Mouse (Mus musculus): ENCODE measurements at regions not wholly inside any gene's neighbourhood (a gene's known extent, or its start where the extent isn't known, plus 50 kb on each side); places are given as distances from the start of the nearest gene placed in this dataset.

DNA sequence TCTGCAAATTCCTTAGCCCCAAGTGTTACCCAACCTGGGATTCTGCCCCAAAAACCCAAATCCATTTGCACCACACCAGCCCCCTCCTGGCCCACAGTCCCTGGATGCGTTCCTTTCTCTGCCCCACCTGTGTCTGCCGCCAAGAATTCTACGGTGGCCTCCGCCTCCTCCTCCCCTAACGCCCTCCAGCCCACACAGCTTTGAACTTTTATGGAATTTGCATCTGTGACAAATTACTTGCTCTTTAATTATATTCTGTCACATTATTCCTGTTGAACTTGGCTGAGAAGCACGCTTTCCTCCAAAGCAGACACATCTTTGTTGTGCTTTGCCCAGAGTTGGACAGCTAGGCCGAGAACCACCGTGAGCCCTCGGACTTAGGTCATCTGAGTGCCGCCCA is 131.8 kb upstream of the Cops8 start:
- TF ChIP-seq EP300 (IDR thresholded peaks at IDR 0.05; ENCODE audit: insufficient read depth, low read depth, low read length) (no peak), CTCF (IDR thresholded peaks at IDR 0.05) (no peak), POLR2A (IDR thresholded peaks at IDR 0.05; ENCODE audit: insufficient read depth, low read depth, low read length) (no peak)
- intact Hi-C loops (cut with DNase I): no loop called here
- WGBS: 66% methylated on average over 10 of the region's 10 CpGs
- no peaks in the 10 kb centered on the region for H3K27me3 ChIP-seq (ENCODE audit: control insufficient read depth, insufficient read depth, low read length)
- no peak overlapping the region for H3K4me3 ChIP-seq
- H3K79me2 ChIP-seq (replicated peaks; ENCODE audit: control insufficient read depth, insufficient read depth, low read length): no peaks in the 10 kb centered on the region
- DNase-seq: peak in 1 of 2 experiments; percentile 23
- H3K9ac ChIP-seq (ENCODE audit: low read depth, low read length): no peak overlapping the region
- H3K27ac ChIP-seq: no peak overlapping the region
- H3K4me1 ChIP-seq (ENCODE audit: control insufficient read depth, insufficient read depth, low read length): peaks cover 2% of the 10 kb centered on the region; the same call in 1 of the 2 replicates
- no peaks in the 10 kb centered on the region for H3K36me3 ChIP-seq (ENCODE audit: control insufficient read depth, insufficient read depth, low read length)

DNA sequence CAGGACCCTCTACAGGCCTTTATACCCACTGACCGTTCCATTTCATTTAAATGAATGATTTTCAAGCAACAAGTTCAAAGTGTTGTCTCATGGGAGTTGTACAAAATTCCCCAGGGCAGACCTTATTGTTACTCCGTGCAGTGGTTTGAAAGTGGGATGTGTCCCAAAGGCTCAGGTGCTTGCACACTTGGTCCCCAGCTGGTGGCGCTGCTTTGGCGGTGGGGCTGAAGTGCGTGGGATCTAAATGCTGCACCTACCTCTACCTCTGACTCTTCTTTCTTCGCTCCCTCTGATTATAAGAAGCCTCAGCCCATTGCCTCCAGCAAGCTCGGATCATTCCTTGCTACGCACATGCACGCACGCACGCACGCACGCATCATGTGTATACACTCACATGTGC is 131.0 kb upstream of the Cops8 start:
- no peak overlapping the region for H3K27ac ChIP-seq

DNA sequence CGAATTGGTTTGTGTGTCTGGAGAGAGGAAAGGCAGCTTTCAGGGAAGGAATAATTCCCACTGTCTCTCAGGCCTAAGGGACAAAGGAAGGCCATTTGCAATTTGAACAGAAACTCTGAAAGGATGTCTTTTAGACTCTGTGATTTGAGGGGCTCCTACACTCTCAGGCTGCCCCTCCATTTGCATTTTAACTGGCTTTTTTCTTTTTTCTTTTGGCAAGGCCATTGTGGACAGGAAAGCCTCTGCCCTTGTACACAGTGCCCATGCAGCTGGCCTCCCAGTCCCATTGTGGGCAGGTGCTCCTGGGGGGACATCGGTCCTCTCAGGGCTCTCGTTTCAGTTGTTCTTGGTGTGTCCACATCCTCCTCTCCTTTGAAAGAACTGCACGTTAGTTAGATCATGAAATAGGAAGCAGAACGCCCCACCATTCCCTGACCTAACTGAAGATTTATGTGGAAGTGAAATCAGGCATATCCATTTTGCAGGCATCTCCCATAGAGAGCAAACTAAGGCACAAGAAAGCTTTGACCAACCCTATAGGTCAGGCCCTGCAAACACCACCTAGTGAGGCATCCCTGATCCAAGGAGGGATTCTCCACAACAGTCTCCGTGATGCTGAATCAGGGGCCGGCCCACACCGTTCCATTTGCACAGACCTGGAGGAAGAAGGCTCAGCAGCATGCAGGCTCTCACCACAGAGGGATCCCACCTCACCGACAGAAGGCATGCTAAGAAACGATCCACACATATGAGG is 127.5 kb upstream of the Cops8 start:
- H3K79me2 ChIP-seq (replicated peaks; ENCODE audit: control insufficient read depth, insufficient read depth, low read length): no peaks in the 10 kb centered on the region
- intact Hi-C loops (cut with DNase I): no loop called here
- H3K27me3 ChIP-seq (ENCODE audit: control insufficient read depth, insufficient read depth, low read length): no peaks in the 10 kb centered on the region
- TF ChIP-seq EP300 (IDR thresholded peaks at IDR 0.05; ENCODE audit: insufficient read depth, low read depth, low read length) (no peak), POLR2A (IDR thresholded peaks at IDR 0.05; ENCODE audit: insufficient read depth, low read depth, low read length) (no peak), CTCF (IDR thresholded peaks at IDR 0.05) (no peak)
- no peak overlapping the region for H3K9ac ChIP-seq (ENCODE audit: low read depth, low read length)
- no peaks in the 10 kb centered on the region for H3K4me1 ChIP-seq (ENCODE audit: control insufficient read depth, insufficient read depth, low read length)
- H3K27ac ChIP-seq: no peak overlapping the region
- H3K36me3 ChIP-seq (ENCODE audit: control insufficient read depth, insufficient read depth, low read length): no peaks in the 10 kb centered on the region
- H3K4me3 ChIP-seq: no peak overlapping the region
- WGBS: 86% methylated on average over 10 of the region's 10 CpGs
- no peak for DNase-seq

More for the DNA sequence above, 131.0 kb upstream of the Cops8 start:
- H3K79me2 ChIP-seq (replicated peaks; ENCODE audit: control insufficient read depth, insufficient read depth, low read length): no peaks in the 10 kb centered on the region
- H3K36me3 ChIP-seq (ENCODE audit: control insufficient read depth, insufficient read depth, low read length): no peaks in the 10 kb centered on the region
- no peak overlapping the region for H3K4me3 ChIP-seq
- TF ChIP-seq CTCF (IDR thresholded peaks at IDR 0.05) (no peak), EP300 (IDR thresholded peaks at IDR 0.05; ENCODE audit: insufficient read depth, low read depth, low read length) (no peak), POLR2A (IDR thresholded peaks at IDR 0.05; ENCODE audit: insufficient read depth, low read depth, low read length) (no peak)
- no peak for DNase-seq
- WGBS: 90% methylated on average over 13 of the region's 13 CpGs
- no peaks in the 10 kb centered on the region; the same call in 1 of the 2 replicates for H3K4me1 ChIP-seq (ENCODE audit: control insufficient read depth, insufficient read depth, low read length)
- H3K27me3 ChIP-seq (ENCODE audit: control insufficient read depth, insufficient read depth, low read length): no peaks in the 10 kb centered on the region
- intact Hi-C loops (cut with DNase I): no loop called here
- no peak overlapping the region for H3K9ac ChIP-seq (ENCODE audit: low read depth, low read length)

DNA sequence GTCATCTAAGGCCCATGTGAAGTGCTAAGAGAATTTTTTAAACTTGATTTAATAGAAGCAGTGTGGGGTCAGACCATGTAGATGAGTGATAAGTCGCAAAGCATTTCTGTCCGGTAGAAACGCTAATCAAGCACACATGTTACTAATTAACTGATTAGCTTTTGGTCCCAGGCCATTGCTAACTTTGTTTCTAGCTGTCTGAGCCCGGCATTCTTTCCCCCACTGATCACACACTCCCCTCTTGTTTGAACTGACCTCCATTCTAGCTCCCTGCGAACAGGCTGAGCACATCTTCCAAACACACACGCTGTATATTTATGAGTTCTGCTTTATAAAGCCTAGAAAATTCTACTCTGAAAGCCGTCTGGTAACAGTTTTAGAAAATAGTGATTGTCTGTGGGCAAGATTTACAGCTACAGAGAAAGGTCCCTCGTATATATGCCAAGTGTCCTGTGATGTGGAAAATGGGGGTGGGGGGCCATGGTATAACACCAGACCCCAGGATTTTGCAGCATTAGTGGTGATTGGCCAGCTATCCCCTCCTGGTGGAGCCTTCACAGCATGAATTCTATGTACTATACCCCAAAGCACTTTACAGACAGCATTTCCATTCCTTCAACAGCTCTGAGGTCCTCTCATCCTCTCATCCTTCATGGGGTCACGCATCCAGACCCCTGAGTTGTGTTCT is 126.1 kb upstream of the Cops8 start:
- H3K27ac ChIP-seq: no peak overlapping the region
- H3K9ac ChIP-seq (ENCODE audit: low read depth, low read length): no peak overlapping the region
- no peak for TF ChIP-seq CTCF (IDR thresholded peaks at IDR 0.05)
- TF ChIP-seq EP300 (IDR thresholded peaks at IDR 0.05; ENCODE audit: insufficient read depth, low read depth, low read length): no peak
- TF ChIP-seq POLR2A (IDR thresholded peaks at IDR 0.05; ENCODE audit: insufficient read depth, low read depth, low read length): no peak
- H3K79me2 ChIP-seq (replicated peaks; ENCODE audit: control insufficient read depth, insufficient read depth, low read length): no peaks in the 10 kb centered on the region
- no peak for DNase-seq
- 62% methylated on average over 9 of the region's 9 CpGs for WGBS
- intact Hi-C loops (cut with DNase I): no loop called here
- no peaks in the 10 kb centered on the region for H3K27me3 ChIP-seq (ENCODE audit: control insufficient read depth, insufficient read depth, low read length)
- H3K36me3 ChIP-seq (ENCODE audit: control insufficient read depth, insufficient read depth, low read length): no peaks in the 10 kb centered on the region
- H3K4me3 ChIP-seq: no peak overlapping the region
- H3K4me1 ChIP-seq (ENCODE audit: control insufficient read depth, insufficient read depth, low read length): no peaks in the 10 kb centered on the region

DNA sequence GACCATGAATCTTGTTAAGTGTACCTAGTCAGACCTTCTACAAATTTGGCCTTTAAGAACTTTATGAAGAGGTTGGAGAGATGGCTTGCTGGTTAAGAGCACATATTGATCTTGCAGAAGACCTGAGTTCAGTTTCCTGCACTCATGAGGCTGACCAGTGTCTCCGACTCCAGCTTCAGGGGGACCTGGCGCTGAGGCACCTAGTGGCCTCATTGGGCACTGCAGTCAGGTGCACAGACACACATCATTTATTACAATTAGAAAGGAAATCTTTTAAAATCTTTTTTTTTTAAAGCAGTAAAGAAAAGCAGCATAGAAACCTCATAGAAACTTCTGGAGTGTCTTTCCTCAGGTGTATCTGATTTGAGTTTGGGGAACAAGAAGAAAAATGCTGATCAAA is 123.9 kb upstream of the Cops8 start:
- H3K36me3 ChIP-seq (ENCODE audit: control insufficient read depth, insufficient read depth, low read length): no peaks in the 10 kb centered on the region
- H3K4me3 ChIP-seq: no peak overlapping the region
- H3K9ac ChIP-seq (ENCODE audit: low read depth, low read length): no peak overlapping the region
- TF ChIP-seq CTCF (IDR thresholded peaks at IDR 0.05): peak; percentile 39
- no peak for TF ChIP-seq POLR2A (IDR thresholded peaks at IDR 0.05; ENCODE audit: insufficient read depth, low read depth, low read length)
- no peak overlapping the region for H3K27ac ChIP-seq
- no peaks in the 10 kb centered on the region for H3K79me2 ChIP-seq (replicated peaks; ENCODE audit: control insufficient read depth, insufficient read depth, low read length)
- intact Hi-C loops (cut with DNase I): no loop called here
- WGBS: 84% methylated on average over 2 of the region's 2 CpGs
- no peaks in the 10 kb centered on the region for H3K4me1 ChIP-seq (ENCODE audit: control insufficient read depth, insufficient read depth, low read length)
- H3K27me3 ChIP-seq (ENCODE audit: control insufficient read depth, insufficient read depth, low read length): no peaks in the 10 kb centered on the region
- no peak for DNase-seq

DNA sequence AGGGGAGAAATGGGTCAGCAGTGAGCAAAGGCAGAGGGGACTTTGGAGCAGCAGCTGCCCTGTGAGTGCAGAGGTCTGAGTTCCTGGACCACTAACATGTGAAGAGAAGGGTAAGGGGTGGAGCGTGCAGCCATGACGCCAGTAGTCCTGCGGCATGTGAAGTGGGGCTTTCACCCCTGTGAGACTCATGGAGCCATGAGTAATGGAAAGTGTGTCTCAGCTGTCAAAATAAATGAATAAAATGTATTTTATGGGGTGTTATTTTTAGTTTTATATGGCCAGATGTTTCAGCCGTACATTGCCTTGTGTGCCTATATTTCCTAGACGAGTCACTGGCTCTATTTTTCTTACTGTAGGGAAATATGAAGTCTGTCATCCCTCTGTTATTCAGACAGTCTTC is 121.5 kb upstream of the Cops8 start:
- H3K27ac ChIP-seq: no peak overlapping the region
- no peaks in the 10 kb centered on the region for H3K27me3 ChIP-seq (ENCODE audit: control insufficient read depth, insufficient read depth, low read length)
- no peaks in the 10 kb centered on the region for H3K79me2 ChIP-seq (replicated peaks; ENCODE audit: control insufficient read depth, insufficient read depth, low read length)
- H3K36me3 ChIP-seq (ENCODE audit: control insufficient read depth, insufficient read depth, low read length): no peaks in the 10 kb centered on the region
- TF ChIP-seq CTCF (IDR thresholded peaks at IDR 0.05): no peak
- TF ChIP-seq EP300 (IDR thresholded peaks at IDR 0.05; ENCODE audit: insufficient read depth, low read depth, low read length): no peak
- TF ChIP-seq POLR2A (IDR thresholded peaks at IDR 0.05; ENCODE audit: insufficient read depth, low read depth, low read length): no peak
- no peak for DNase-seq
- H3K9ac ChIP-seq (ENCODE audit: low read depth, low read length): no peak overlapping the region
- H3K4me3 ChIP-seq: no peak overlapping the region
- no peaks in the 10 kb centered on the region for H3K4me1 ChIP-seq (ENCODE audit: control insufficient read depth, insufficient read depth, low read length)
- intact Hi-C loops (cut with DNase I): no loop called here
- 90% methylated on average over 5 of the region's 5 CpGs for WGBS

Data from heart, adult 2 months (tissue).